Mouse (Mus musculus) MEL (cell line): ENCODE measurements around the gene Slc6a9. TPM values are rescaled to one million over a fixed set of nuclear protein-coding genes. Genes with fewer than 3 reads are reported as not detected.

Experiments used
- DNase-seq: peaks from one replicate; pipeline ENCODE4 v3.0.0; 2011; ENCODE audit warnings: low read depth, low spot score
- H3K27ac ChIP-seq: 2 replicates; pipeline ENCODE4 v1.5.1; 2012; ENCODE audit warnings: low read depth, mild to moderate bottlenecking, control low read depth, low read length, moderate library complexity; ENCODE audit not compliant: control insufficient read depth
- H3K27me3 ChIP-seq, 2 experiments: fragments of 150-350 bp in 1 of 2; sonication (generic) in 1 of 2; 2 replicates each; pipeline ENCODE4 v1.6.1; 2012; ENCODE audit warnings: low read length in 2 of 2, mild to moderate bottlenecking in 2 of 2, improper control_type of control experiment in 1 of 2, moderate library complexity in 1 of 2; ENCODE audit not compliant: insufficient read depth in 2 of 2, control insufficient read depth in 1 of 2
- H3K36me3 ChIP-seq, 2 experiments: 2 replicates each; pipeline ENCODE4 v1.6.1; 2012 to 2014; ENCODE audit warnings: low read length in 2 of 2, improper control_type of control experiment in 1 of 2, inconsistent platforms in 1 of 2, mild to moderate bottlenecking in 1 of 2; ENCODE audit not compliant: insufficient read depth in 2 of 2, control insufficient read depth in 1 of 2
- H3K4me1 ChIP-seq, 2 experiments: fragments of 150-350 bp in 1 of 2; sonication (generic) in 1 of 2; 2 replicates each; pipeline ENCODE4 v1.6.1; 2012; ENCODE audit warnings: low read length in 2 of 2, improper control_type of control experiment in 1 of 2, mild to moderate bottlenecking in 1 of 2; ENCODE audit not compliant: insufficient read depth in 2 of 2, control insufficient read depth in 1 of 2
- H3K4me3 ChIP-seq, 2 experiments: fragments of 150-350 bp in 1 of 2; sonication (generic) in 1 of 2; 2 replicates each; pipeline ENCODE4 v1.5.1; 2012; ENCODE audit warnings: low read depth in 2 of 2, low read length in 2 of 2, mild to moderate bottlenecking in 2 of 2, moderate library complexity in 2 of 2, control low read depth in 1 of 2, improper control_type of control experiment in 1 of 2; ENCODE audit not compliant: control insufficient read depth in 1 of 2, insufficient read depth in 1 of 2
- H3K79me2 ChIP-seq: 2 replicates; pipeline ENCODE4 v1.6.1; 2012; ENCODE audit warnings: mild to moderate bottlenecking, low read length, moderate library complexity; ENCODE audit not compliant: control insufficient read depth, poor library complexity, insufficient read depth
- H3K9ac ChIP-seq: 2 replicates; pipeline ENCODE4 v1.6.1; 2012; ENCODE audit warnings: low read depth, mild to moderate bottlenecking, control low read depth, low read length, moderate library complexity; ENCODE audit not compliant: control insufficient read depth, poor library complexity, severe bottlenecking
- H3K9me3 ChIP-seq: fragments of 150-350 bp; sonication (generic); replicated peaks from 2 replicates; pipeline ENCODE4 v1.6.1; 2012; ENCODE audit warnings: mild to moderate bottlenecking, low read length, improper control_type of control experiment, moderate library complexity; ENCODE audit not compliant: insufficient read depth
- BHLHE40 ChIP-seq: IDR thresholded peaks from 2 replicates; pipeline ENCODE4 v1.6.1; 2012; ENCODE audit warnings: low read depth, mild to moderate bottlenecking, inconsistent platforms, low read length, improper control_type of control experiment, borderline replicate concordance
- CHD2 ChIP-seq: IDR thresholded peaks from 2 replicates; pipeline ENCODE4 v1.6.1; 2011; ENCODE audit warnings: low read length, improper control_type of control experiment
- CTCF ChIP-seq, 3 experiments: IDR thresholded peaks in 2 of 3; conservative IDR thresholded peaks in 1 of 3; 2 replicates each; pipeline ENCODE4 v1.5.1; 2011 to 2012; ENCODE audit warnings: low read length in 3 of 3, low read depth in 2 of 3, mild to moderate bottlenecking in 2 of 3, improper control_type of control experiment in 1 of 3, inconsistent platforms in 1 of 3, mixed read lengths in 1 of 3, moderate library complexity in 1 of 3; ENCODE audit not compliant: control insufficient read depth in 1 of 3, insufficient read depth in 1 of 3, poor library complexity in 1 of 3, severe bottlenecking in 1 of 3
- E2F4 ChIP-seq: IDR thresholded peaks from 2 replicates; pipeline ENCODE4 v1.6.1; 2011; ENCODE audit warnings: low read depth, low read length, improper control_type of control experiment, borderline replicate concordance
- GABPA ChIP-seq: IDR thresholded peaks from 2 replicates; pipeline ENCODE4 v1.6.1; 2012; ENCODE audit warnings: low read depth, mild to moderate bottlenecking, inconsistent platforms, low read length, improper control_type of control experiment, moderate library complexity
- GATA1 ChIP-seq: IDR thresholded peaks from 2 replicates; pipeline ENCODE4 v1.6.1; 2011; ENCODE audit warnings: low read depth, low read length, improper control_type of control experiment
- HCFC1 ChIP-seq: IDR thresholded peaks from 2 replicates; pipeline ENCODE4 v1.6.1; 2012; ENCODE audit warnings: low read depth, mild to moderate bottlenecking, inconsistent platforms, low read length, improper control_type of control experiment, moderate library complexity
- JUND ChIP-seq: IDR thresholded peaks from 2 replicates; pipeline ENCODE4 v1.6.1; 2011; ENCODE audit warnings: low read depth, mild to moderate bottlenecking, improper control_type of control experiment, low read length
- MAFK ChIP-seq: IDR thresholded peaks from 2 replicates; pipeline ENCODE4 v1.6.1; 2011; ENCODE audit warnings: low read depth, mild to moderate bottlenecking, low read length, improper control_type of control experiment, borderline replicate concordance
- MEF2A ChIP-seq: IDR thresholded peaks from 2 replicates; pipeline ENCODE4 v1.6.1; 2014; ENCODE audit warnings: low read depth, mild to moderate bottlenecking, inconsistent platforms, low read length, improper control_type of control experiment; ENCODE audit not compliant: poor library complexity, insufficient replicate concordance, severe bottlenecking; ENCODE audit errors: extremely low read depth
- MYC ChIP-seq: IDR thresholded peaks from 2 replicates; pipeline ENCODE4 v1.6.1; 2011; ENCODE audit warnings: low read depth, mild to moderate bottlenecking, low read length, improper control_type of control experiment, moderate library complexity
- NELFE ChIP-seq: IDR thresholded peaks from 2 replicates; pipeline ENCODE4 v1.6.1; 2011; ENCODE audit warnings: low read depth, low read length, improper control_type of control experiment
- POLR2A ChIP-seq, 2 experiments: IDR thresholded peaks; 2 replicates each; pipeline ENCODE4 v1.6.1; 2011 to 2012; ENCODE audit warnings: low read length in 2 of 2, mild to moderate bottlenecking in 2 of 2, control low read depth in 1 of 2, improper control_type of control experiment in 1 of 2, low read depth in 1 of 2, moderate library complexity in 1 of 2; ENCODE audit not compliant: control insufficient read depth in 1 of 2, insufficient read depth in 1 of 2, poor library complexity in 1 of 2
- SIN3A ChIP-seq: IDR thresholded peaks from 2 replicates; pipeline ENCODE4 v1.6.1; 2012; ENCODE audit warnings: low read length, improper control_type of control experiment, inconsistent platforms
- SMC3 ChIP-seq: IDR thresholded peaks from 2 replicates; pipeline ENCODE4 v1.6.1; 2011; ENCODE audit warnings: low read depth, low read length, improper control_type of control experiment
- TBP ChIP-seq: IDR thresholded peaks from 2 replicates; pipeline ENCODE4 v1.8.0; 2011; ENCODE audit warnings: low read depth, low read length, improper control_type of control experiment
- TCF12 ChIP-seq: IDR thresholded peaks from 2 replicates; pipeline ENCODE4 v1.6.1; 2014; ENCODE audit warnings: low read depth, mild to moderate bottlenecking, inconsistent platforms, low read length, improper control_type of control experiment, moderate library complexity
- UBTF ChIP-seq: IDR thresholded peaks from 2 replicates; pipeline ENCODE4 v1.6.1; 2012; ENCODE audit warnings: low read depth, mild to moderate bottlenecking, inconsistent platforms, low read length, improper control_type of control experiment, moderate library complexity, borderline replicate concordance; ENCODE audit not compliant: insufficient read depth
- USF1 ChIP-seq: IDR thresholded peaks from 2 replicates; pipeline ENCODE4 v1.6.1; 2014; ENCODE audit warnings: low read depth, mild to moderate bottlenecking, inconsistent platforms, low read length, improper control_type of control experiment, moderate library complexity
- USF2 ChIP-seq, 2 experiments: IDR thresholded peaks; 2 replicates each; pipeline ENCODE4 v1.6.1; 2011 to 2012; ENCODE audit warnings: improper control_type of control experiment in 2 of 2, low read length in 2 of 2, borderline replicate concordance in 1 of 2, inconsistent platforms in 1 of 2, low read depth in 1 of 2, mild to moderate bottlenecking in 1 of 2; ENCODE audit not compliant: insufficient read depth in 1 of 2
- ZC3H11A ChIP-seq: IDR thresholded peaks from 2 replicates; pipeline ENCODE4 v1.6.1; 2012; ENCODE audit warnings: low read depth, mild to moderate bottlenecking, inconsistent platforms, low read length, improper control_type of control experiment
- ZKSCAN1 ChIP-seq: IDR thresholded peaks from 2 replicates; pipeline ENCODE4 v1.6.1; 2012; ENCODE audit warnings: low read depth, mild to moderate bottlenecking, inconsistent platforms, low read length, improper control_type of control experiment, moderate library complexity
- ZMIZ1 ChIP-seq: IDR thresholded peaks from 2 replicates; pipeline ENCODE4 v1.6.1; 2012; ENCODE audit warnings: low read depth, mild to moderate bottlenecking, inconsistent platforms, low read length, improper control_type of control experiment, moderate library complexity
- ZNF384 ChIP-seq: IDR thresholded peaks from 2 replicates; pipeline ENCODE4 v1.6.1; 2012; ENCODE audit warnings: low read depth, mild to moderate bottlenecking, inconsistent platforms, low read length, improper control_type of control experiment
- polyA plus RNA-seq, 2 experiments: library from polyadenylated mRNA; stranded (reverse) in 1 of 2; unstranded in 1 of 2; fragments of >175 nt in 1 of 2; fragments of >200 nt in 1 of 2; gene quantifications; 2 replicates each; pipeline versions ENCODE4 v1.2.1 to v1.2.4; 2012; ENCODE audit warnings: low replicate concordance in 2 of 2, low read depth in 1 of 2; ENCODE audit not compliant: insufficient read length in 2 of 2, insufficient read depth in 1 of 2, missing spikeins in 1 of 2
- total RNA-seq: library from RNA; depleted of rRNA; stranded (reverse); fragments of 300-350 nt; gene quantifications from 2 replicates; pipeline ENCODE4 v1.2.3, GENCODE M21; 2012

Slc6a9 gene
- total and polyA plus RNA-seq, 3 experiments = 3.2 to 21.2 TPM; not detected in 1

- Histone ChIP-seq H3K4me3 (no peak overlapping the region), H3K9ac (no peak overlapping the region), H3K79me2 (peaks cover 25% of the 10 kb centered on the region), H3K4me1 (peaks cover 0 to 15% of the 10 kb centered on the region in 2 experiments; a peak in 3 of 4 replicates), H3K27me3 (no peaks in the 10 kb centered on the region), H3K36me3 (peaks cover 0 to 3% of the 10 kb centered on the region in 2 experiments; a peak in 3 of 4 replicates), H3K9me3 (no peaks in the 10 kb centered on the region), H3K27ac (no peak overlapping the region)
- DNase-seq = no peak
- no peak for TF ChIP-seq ZMIZ1
- TF ChIP-seq TCF12 = no peak
- TF ChIP-seq UBTF = no peak
- TF ChIP-seq SMC3 = no peak
- no peak for TF ChIP-seq GATA1
- TF ChIP-seq CTCF (IDR thresholded peaks at IDR 0.05 in 2 of 3, conservative IDR thresholded peaks at IDR 0.05 in 1 of 3; ENCODE audit: control insufficient read depth in 1 of 3, insufficient read depth in 1 of 3, low read depth in 2 of 3, low read length in 3 of 3, poor library complexity in 1 of 3, severe bottlenecking in 1 of 3) = no peak
- TF ChIP-seq CHD2 = no peak
- no peak for TF ChIP-seq HCFC1
- TF ChIP-seq JUND = no peak
- no peak for TF ChIP-seq ZNF384
- TF ChIP-seq GABPA = no peak
- TF ChIP-seq E2F4 = no peak
- no peak for TF ChIP-seq USF2 (IDR thresholded peaks at IDR 0.05; ENCODE audit: borderline replicate concordance in 1 of 2, insufficient read depth in 1 of 2, low read depth in 1 of 2, low read length in 2 of 2)
- no peak for TF ChIP-seq POLR2A (IDR thresholded peaks at IDR 0.05; ENCODE audit: control insufficient read depth in 1 of 2, insufficient read depth in 1 of 2, low read depth in 1 of 2, low read length in 2 of 2, poor library complexity in 1 of 2)
- TF ChIP-seq USF1 = no peak
- TF ChIP-seq BHLHE40 = no peak
- TF ChIP-seq NELFE = no peak
- no peak for TF ChIP-seq MYC
- TF ChIP-seq ZKSCAN1 = no peak
These were observed 55.2 kb downstream of the Slc6a9 start for GRCm38 (mm10) chr4:117889471-117889870.

GRCm38 (mm10) chr4:117890031-117890430, 55.7 kb downstream of the Slc6a9 start:
- no peak for DNase-seq
- Histone ChIP-seq H3K9ac (no peak overlapping the region), H3K27me3 (no peaks in the 10 kb centered on the region), H3K4me1 (peaks cover 0 to 15% of the 10 kb centered on the region in 2 experiments; a peak in 3 of 4 replicates), H3K79me2 (peaks cover 25% of the 10 kb centered on the region), H3K4me3 (no peak overlapping the region), H3K9me3 (no peaks in the 10 kb centered on the region), H3K27ac (no peak overlapping the region), H3K36me3 (peaks cover 0 to 3% of the 10 kb centered on the region in 2 experiments; a peak in 3 of 4 replicates)
- TF ChIP-seq HCFC1 (no peak), NELFE (no peak), MAFK (no peak), MEF2A (no peak), UBTF (no peak), TBP (no peak), JUND (no peak), E2F4 (no peak), CTCF (IDR thresholded peaks at IDR 0.05 in 2 of 3, conservative IDR thresholded peaks at IDR 0.05 in 1 of 3; ENCODE audit: control insufficient read depth in 1 of 3, insufficient read depth in 1 of 3, low read depth in 2 of 3, low read length in 3 of 3, poor library complexity in 1 of 3, severe bottlenecking in 1 of 3) (no peak), GABPA (no peak), SIN3A (no peak), ZC3H11A (no peak), POLR2A (IDR thresholded peaks at IDR 0.05; ENCODE audit: control insufficient read depth in 1 of 2, insufficient read depth in 1 of 2, low read depth in 1 of 2, low read length in 2 of 2, poor library complexity in 1 of 2) (no peak)
